Mouse (Mus musculus) embryonic facial prominence, embryonic 12.5 days (tissue): Measurements from ENCODE around the gene Noct. TPM values are rescaled to one million over a fixed set of nuclear protein-coding genes. Genes with fewer than 3 reads are reported as not detected.

Experiments used
- ATAC-seq: fragments of 200-750 bp; cut with Nextera tagmentation; 2 replicates; pipeline ENCODE4 v1.8.0; 2017; ENCODE audit not compliant: insufficient number of reproducible peaks, insufficient read depth, low FRiP score, low TSS enrichment
- H3K27ac ChIP-seq: fragments of 300-500 bp; sonication (generic); 2 replicates; pipeline ENCODE4 v1.5.1; 2016; ENCODE audit warnings: mild to moderate bottlenecking
- H3K27me3 ChIP-seq: fragments of 300-500 bp; sonication (generic); 2 replicates; pipeline ENCODE4 v1.6.1; 2016; ENCODE audit warnings: mild to moderate bottlenecking, moderate library complexity
- H3K36me3 ChIP-seq: fragments of 300-500 bp; sonication (generic); 2 replicates; pipeline ENCODE4 v1.6.1; 2016; ENCODE audit warnings: mild to moderate bottlenecking
- H3K4me1 ChIP-seq: fragments of 300-500 bp; sonication (generic); 2 replicates; pipeline ENCODE4 v1.6.1; 2016
- H3K4me2 ChIP-seq: fragments of 300-500 bp; sonication (generic); replicated peaks from 2 replicates; pipeline ENCODE4 v1.6.1; 2016; ENCODE audit warnings: mild to moderate bottlenecking, moderate library complexity
- H3K4me3 ChIP-seq: fragments of 300-500 bp; sonication (generic); 2 replicates; pipeline ENCODE4 v1.5.1; 2016; ENCODE audit warnings: mild to moderate bottlenecking
- H3K9ac ChIP-seq: fragments of 300-500 bp; sonication (generic); 2 replicates; pipeline ENCODE4 v1.6.1; 2016; ENCODE audit warnings: mild to moderate bottlenecking, moderate library complexity
- H3K9me3 ChIP-seq: fragments of 300-500 bp; sonication (generic); 2 replicates; pipeline ENCODE4 v1.6.1; 2016; ENCODE audit warnings: mild to moderate bottlenecking, moderate library complexity
- WGBS: fragments of 180-500 bp; shearing (Covaris S2); methylation state at CpG from one replicate; pipeline ENCODE4 v1.1.7; 2016; 5-methylcytosine and 5-hydroxymethylcytosine counted together
- microRNA-seq: library from miRNA; unstranded; fragments of <30 nt; microRNA quantifications from one replicate; pipeline ENCODE4, GENCODE M21; 2017
- polyA plus RNA-seq: library from polyadenylated mRNA; unstranded; fragments of >200 nt; fragmentation: Nextera tagmentation; extraction: Ambion mirVana; gene quantifications from 2 replicates; pipeline ENCODE4 v1.2.1, GENCODE M21; 2016

Gene Noct
- polyA plus RNA-seq, 1 experiment from 2014 or later = 14.4 TPM

- H3K27me3 ChIP-seq = no peaks in the 10 kb centered on the region
- no peaks in the 10 kb centered on the region for H3K36me3 ChIP-seq
- 93% methylated on average over 4 of the region's 4 CpGs for WGBS
- no peak overlapping the region for H3K27ac ChIP-seq
- no peak for ATAC-seq
- no peak overlapping the region for H3K9ac ChIP-seq
- no peak overlapping the region for H3K4me2 ChIP-seq
- H3K4me1 ChIP-seq = no peaks in the 10 kb centered on the region
- H3K9me3 ChIP-seq = no peaks in the 10 kb centered on the region
- no peak overlapping the region for H3K4me3 ChIP-seq
Measured at GRCm38 (mm10) chr3:51281727-51282126, 57.5 kb downstream of the Noct start.

- Histone ChIP-seq H3K9me3 (no peaks in the 10 kb centered on the region), H3K4me1 (no peaks in the 10 kb centered on the region), H3K4me3 (no peak overlapping the region), H3K36me3 (no peaks in the 10 kb centered on the region), H3K27me3 (no peaks in the 10 kb centered on the region), H3K27ac (no peak overlapping the region), H3K9ac (no peak overlapping the region), H3K4me2 (no peak overlapping the region)
- WGBS = 79% methylated on average over 1 of the region's 1 CpGs
- no peak for ATAC-seq
Measured at GRCm38 (mm10) chr3:51284375-51284774, 60.1 kb downstream of the Noct start.

- Histone ChIP-seq H3K9me3 (no peaks in the 10 kb centered on the region), H3K4me1 (no peaks in the 10 kb centered on the region), H3K36me3 (0 out of 2 replicates have a peak, but pooled peaks cover 3% of the 10 kb centered on the region), H3K4me3 (no peak overlapping the region), H3K9ac (no peak overlapping the region), H3K4me2 (no peak overlapping the region), H3K27me3 (no peaks in the 10 kb centered on the region), H3K27ac (no peak overlapping the region)
- no peak for ATAC-seq
- 59% methylated on average over 11 of the region's 11 CpGs for WGBS
Measured at GRCm38 (mm10) chr3:51288880-51289821, 64.9 kb downstream of the Noct start.

- no peaks in the 10 kb centered on the region for H3K9me3 ChIP-seq
- no peaks in the 10 kb centered on the region for H3K4me1 ChIP-seq
- H3K27ac ChIP-seq = no peak overlapping the region
- WGBS = 31% methylated on average over 2 of the region's 2 CpGs
- 0 out of 2 replicates have a peak, but pooled peaks cover 3% of the 10 kb centered on the region for H3K36me3 ChIP-seq
- H3K9ac ChIP-seq = no peak overlapping the region
- H3K4me3 ChIP-seq = no peak overlapping the region
- no peak overlapping the region for H3K4me2 ChIP-seq
- ATAC-seq = no peak
- no peaks in the 10 kb centered on the region for H3K27me3 ChIP-seq
Measured at GRCm38 (mm10) chr3:51294251-51294650, 70.0 kb downstream of the Noct start.

- 0 out of 2 replicates have a peak, but pooled peaks cover 3% of the 10 kb centered on the region for H3K36me3 ChIP-seq
- H3K4me2 ChIP-seq = no peak overlapping the region
- no peak overlapping the region for H3K4me3 ChIP-seq
- H3K27me3 ChIP-seq = no peaks in the 10 kb centered on the region
- ATAC-seq = no peak
- H3K4me1 ChIP-seq = no peaks in the 10 kb centered on the region
- 87% methylated on average over 2 of the region's 2 CpGs for WGBS
- H3K27ac ChIP-seq = no peak overlapping the region
- no peaks in the 10 kb centered on the region for H3K9me3 ChIP-seq
- H3K9ac ChIP-seq = no peak overlapping the region
Measured at GRCm38 (mm10) chr3:51295225-51295624, 71.0 kb downstream of the Noct start.

GRCm38 (mm10) chr3:51296790-51297189 is 72.5 kb downstream of the Noct start:
- H3K27ac ChIP-seq = no peak overlapping the region
- no peak overlapping the region for H3K4me3 ChIP-seq
- H3K4me2 ChIP-seq = no peak overlapping the region
- 63% methylated on average over 1 of the region's 1 CpGs for WGBS
- 0 out of 2 replicates have a peak, but pooled peaks cover 5% of the 10 kb centered on the region for H3K36me3 ChIP-seq
- H3K9me3 ChIP-seq = no peaks in the 10 kb centered on the region
- H3K27me3 ChIP-seq = no peaks in the 10 kb centered on the region
- no peaks in the 10 kb centered on the region for H3K4me1 ChIP-seq
- no peak overlapping the region for H3K9ac ChIP-seq
- no peak for ATAC-seq

Small RNA genes lying within 50 kb of the gene (microRNA-seq; reads per million reads assigned to microRNA genes)
- not detected for gene Gm24282

Other genes starting within 250 kb of the Noct start
- gene Elf2, start 116.2 kb downstream of the Noct start, polyA plus RNA-seq = 48.2 and 54.8 TPM in 2 replicates
- gene Mgarp, start 172.3 kb downstream of the Noct start, polyA plus RNA-seq = 8.6 and 12.6 TPM in 2 replicates
- gene Ndufc1, start 184.5 kb downstream of the Noct start, polyA plus RNA-seq = 685 and 686 TPM in 2 replicates
- 58.0 and 65.4 TPM in 2 replicates for gene Naa15, start 190.7 kb downstream of the Noct start, polyA plus RNA-seq